Mouse (Mus musculus): ENCODE data around the gene Ubqln4. TPM values are rescaled to one million over a fixed set of nuclear protein-coding genes. Genes with fewer than 3 reads are reported as not detected.

Ubqln4 gene
- polyA plus RNA-seq, 1 experiment from 2014 or later = 18.4 TPM

DNA sequence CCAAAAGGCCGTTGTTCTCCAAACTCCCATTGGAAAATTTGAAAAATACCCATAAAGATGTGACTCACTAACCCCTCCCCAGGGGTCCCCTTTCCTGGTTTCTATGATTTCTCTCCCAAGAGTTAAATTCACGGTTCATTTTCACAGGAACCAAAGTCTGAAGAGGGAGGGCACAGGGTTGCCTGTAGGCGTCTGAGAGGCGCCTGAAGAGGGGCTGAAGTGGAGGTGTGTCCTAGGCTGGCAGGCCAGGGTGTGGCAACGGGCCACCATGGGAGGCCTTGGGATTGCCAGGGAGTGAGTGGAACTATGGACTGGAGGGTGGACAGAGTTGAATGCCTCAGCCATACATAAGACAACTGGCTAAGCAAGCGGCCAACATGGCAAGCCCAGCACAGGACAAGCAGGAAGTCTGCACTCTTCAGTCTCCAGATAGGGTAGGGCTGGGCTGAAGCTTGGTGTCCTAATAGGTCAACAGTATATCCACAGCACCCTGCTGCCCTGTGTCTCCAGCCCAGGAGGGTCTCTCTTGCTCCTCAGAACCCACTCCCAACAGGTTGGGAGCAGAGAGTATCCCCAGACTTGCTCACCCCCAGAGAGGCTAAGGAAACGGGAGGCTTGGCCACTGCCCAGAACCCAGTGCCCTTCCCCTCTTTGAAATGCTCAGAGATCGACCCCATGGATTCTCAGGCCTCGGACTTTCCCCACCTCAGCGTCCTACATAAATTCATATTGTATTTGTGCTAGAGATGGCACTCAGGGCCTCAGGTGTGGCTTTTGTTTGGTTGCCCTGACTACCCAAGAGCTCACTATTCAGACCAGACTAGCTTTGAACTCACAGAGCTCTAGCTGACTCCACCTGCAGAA is 39.1 kb upstream of the Ubqln4 start:
- Histone ChIP-seq H3K4me1 (ENCODE audit: insufficient read depth, low read depth, low read length) (peaks cover 27% of the 10 kb centered on the region), H3K27me3 (replicated peaks; ENCODE audit: insufficient read depth, low read length) (no peaks in the 10 kb centered on the region), H3K36me3 (ENCODE audit: insufficient read depth, low read length) (no peaks in the 10 kb centered on the region), H3K9ac (replicated peaks; ENCODE audit: low read depth) (no peak overlapping the region), H3K27ac (ENCODE audit: low read length) (peak overlapping the region; percentile 65; the same call in 1 of the 2 replicates), H3K4me2 (replicated peaks; ENCODE audit: low read depth, low read length) (no peak overlapping the region), H3K4me3 (ENCODE audit: low read depth, low read length) (no peak overlapping the region), H3K9me3 (ENCODE audit: low read length) (no peaks in the 10 kb centered on the region)
- DNase-seq (ENCODE audit: low spot score) (peak; percentile 79), ATAC-seq (peak; percentile 16)
- 58% methylated on average over 10 of the region's 10 CpGs for WGBS
- TF ChIP-seq CTCF (IDR thresholded peaks at IDR 0.05) = no peak
- peak; percentile 47; the same call in 1 of the 2 replicates for TF ChIP-seq EP300 (IDR thresholded peaks at IDR 0.05)

DNA sequence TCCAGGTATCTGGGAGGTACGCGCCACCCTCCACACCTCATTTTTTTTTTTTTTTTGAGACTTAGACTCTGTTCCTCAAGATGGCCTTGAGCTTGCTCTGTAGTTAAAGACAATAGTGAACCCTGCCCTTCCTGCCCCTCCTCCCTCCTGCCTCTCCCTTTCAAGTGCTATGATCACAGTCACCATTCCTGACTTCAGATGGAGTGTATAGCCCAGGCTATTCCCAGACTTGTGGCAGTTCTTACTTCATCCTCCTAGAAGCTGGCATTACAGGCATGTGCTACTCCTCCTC is 38.5 kb upstream of the Ubqln4 start:
- Histone ChIP-seq H3K4me3 (ENCODE audit: low read depth, low read length) (no peak overlapping the region), H3K4me1 (ENCODE audit: insufficient read depth, low read depth, low read length) (peaks cover 24% of the 10 kb centered on the region), H3K27me3 (replicated peaks; ENCODE audit: insufficient read depth, low read length) (no peaks in the 10 kb centered on the region), H3K36me3 (ENCODE audit: insufficient read depth, low read length) (no peaks in the 10 kb centered on the region), H3K9ac (replicated peaks; ENCODE audit: low read depth) (no peak overlapping the region), H3K4me2 (replicated peaks; ENCODE audit: low read depth, low read length) (no peak overlapping the region), H3K9me3 (ENCODE audit: low read length) (no peaks in the 10 kb centered on the region), H3K27ac (ENCODE audit: low read length) (no peak overlapping the region)
- no peak for TF ChIP-seq EP300 (IDR thresholded peaks at IDR 0.05)
- TF ChIP-seq CTCF (IDR thresholded peaks at IDR 0.05) = no peak
- WGBS = 97% methylated on average over 2 of the region's 2 CpGs
- ATAC-seq (no peak), DNase-seq (ENCODE audit: low spot score) (no peak)

DNA sequence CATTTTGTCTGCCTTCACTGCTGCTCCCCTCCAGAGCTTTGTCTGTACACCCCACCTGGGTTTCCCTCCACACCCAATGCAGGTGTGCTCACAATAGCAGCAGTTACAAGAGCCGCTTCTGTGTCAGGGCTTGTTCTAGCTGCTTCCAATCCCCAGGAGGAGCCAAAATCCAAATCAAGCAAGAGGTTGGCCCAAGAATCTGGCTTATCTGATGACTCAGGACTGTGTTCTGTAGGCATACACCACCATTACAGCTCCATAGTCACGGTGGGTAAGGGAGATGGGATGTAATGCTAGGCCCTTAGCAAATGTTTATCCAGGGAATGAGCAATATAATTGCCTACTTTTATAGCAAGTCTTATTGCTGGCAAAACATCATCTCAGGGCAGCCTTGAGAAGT is 37.2 kb upstream of the Ubqln4 start:
- Histone ChIP-seq H3K27me3 (replicated peaks; ENCODE audit: insufficient read depth, low read length) (no peaks in the 10 kb centered on the region), H3K4me3 (ENCODE audit: low read depth, low read length) (no peak overlapping the region), H3K9me3 (ENCODE audit: low read length) (no peaks in the 10 kb centered on the region), H3K9ac (replicated peaks; ENCODE audit: low read depth) (no peak overlapping the region), H3K27ac (ENCODE audit: low read length) (no peak overlapping the region), H3K36me3 (ENCODE audit: insufficient read depth, low read length) (no peaks in the 10 kb centered on the region), H3K4me1 (ENCODE audit: insufficient read depth, low read depth, low read length) (peaks cover 21% of the 10 kb centered on the region), H3K4me2 (replicated peaks; ENCODE audit: low read depth, low read length) (no peak overlapping the region)
- no peak for ATAC-seq
- no peak for DNase-seq (ENCODE audit: low spot score)
- WGBS = 83% methylated on average over 2 of the region's 2 CpGs
- no peak for TF ChIP-seq CTCF (IDR thresholded peaks at IDR 0.05)
- no peak for TF ChIP-seq EP300 (IDR thresholded peaks at IDR 0.05)

DNA sequence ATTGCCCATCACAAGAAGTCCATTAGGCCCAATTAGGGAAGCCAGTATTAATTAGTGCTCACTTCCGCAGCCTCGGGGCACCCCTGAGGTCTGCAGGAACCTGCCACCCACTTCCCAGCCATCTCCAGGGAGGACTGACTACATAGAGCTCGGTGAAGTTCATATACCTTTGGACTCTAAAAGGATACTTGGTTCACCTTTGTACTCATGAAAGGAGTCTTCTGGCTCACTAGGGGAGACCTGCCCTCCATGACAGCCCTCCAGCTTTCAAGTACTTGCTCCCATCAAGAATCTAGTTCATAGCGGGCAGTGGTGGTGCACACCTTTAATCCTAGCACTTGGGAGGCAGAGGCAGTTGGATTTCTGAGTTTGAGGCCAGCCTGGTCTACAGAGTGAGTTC is 35.1 kb upstream of the Ubqln4 start:
- H3K27me3 ChIP-seq (replicated peaks; ENCODE audit: insufficient read depth, low read length) = no peaks in the 10 kb centered on the region
- no peaks in the 10 kb centered on the region for H3K36me3 ChIP-seq (ENCODE audit: insufficient read depth, low read length)
- peaks cover 13% of the 10 kb centered on the region for H3K4me1 ChIP-seq (ENCODE audit: insufficient read depth, low read depth, low read length)
- WGBS = 91% methylated on average over 4 of the region's 4 CpGs
- no peaks in the 10 kb centered on the region for H3K9me3 ChIP-seq (ENCODE audit: low read length)
- DNase-seq (ENCODE audit: low spot score) (no peak), ATAC-seq (no peak)
- no peak overlapping the region for H3K4me3 ChIP-seq (ENCODE audit: low read depth, low read length)
- no peak overlapping the region for H3K4me2 ChIP-seq (replicated peaks; ENCODE audit: low read depth, low read length)
- H3K27ac ChIP-seq (ENCODE audit: low read length) = no peak overlapping the region
- TF ChIP-seq EP300 (IDR thresholded peaks at IDR 0.05) = no peak
- no peak for TF ChIP-seq CTCF (IDR thresholded peaks at IDR 0.05)
- no peak overlapping the region for H3K9ac ChIP-seq (replicated peaks; ENCODE audit: low read depth)

GRCm38 (mm10) chr3:88520078-88520477 is 33.5 kb upstream of the Ubqln4 start:
- Histone ChIP-seq H3K9me3 (ENCODE audit: low read length) (no peaks in the 10 kb centered on the region), H3K36me3 (ENCODE audit: insufficient read depth, low read length) (no peaks in the 10 kb centered on the region), H3K27ac (ENCODE audit: low read length) (no peak overlapping the region), H3K4me3 (ENCODE audit: low read depth, low read length) (no peak overlapping the region), H3K4me2 (replicated peaks; ENCODE audit: low read depth, low read length) (no peak overlapping the region), H3K4me1 (ENCODE audit: insufficient read depth, low read depth, low read length) (no peaks in the 10 kb centered on the region; the same call in 1 of the 2 replicates), H3K27me3 (replicated peaks; ENCODE audit: insufficient read depth, low read length) (no peaks in the 10 kb centered on the region), H3K9ac (replicated peaks; ENCODE audit: low read depth) (no peak overlapping the region)
- WGBS = 70% methylated on average over 2 of the region's 2 CpGs
- TF ChIP-seq CTCF (IDR thresholded peaks at IDR 0.05) (no peak), EP300 (IDR thresholded peaks at IDR 0.05) (no peak)
- no peak for DNase-seq (ENCODE audit: low spot score)
- no peak for ATAC-seq

DNA sequence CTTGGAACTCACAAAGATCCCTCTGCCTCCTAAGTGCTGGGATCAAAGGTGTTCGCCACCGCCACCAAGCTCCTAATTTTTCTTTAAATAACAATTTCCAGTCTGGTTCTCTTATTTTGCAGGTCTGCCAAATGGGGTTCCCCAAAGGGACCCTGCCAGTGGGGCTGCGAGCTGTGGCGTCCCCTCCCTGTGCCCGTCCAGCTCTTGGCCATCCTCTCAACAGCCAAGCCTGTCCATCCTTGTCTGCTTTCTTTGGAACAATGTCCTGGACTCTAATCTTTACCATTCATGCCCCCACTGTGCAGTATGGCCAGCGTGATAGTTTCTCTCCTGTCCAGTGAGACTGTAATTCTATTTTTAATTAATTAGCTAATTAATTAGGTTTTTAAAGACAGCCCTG is 32.4 kb upstream of the Ubqln4 start:
- no peaks in the 10 kb centered on the region for H3K4me1 ChIP-seq (ENCODE audit: insufficient read depth, low read depth, low read length)
- H3K4me2 ChIP-seq (replicated peaks; ENCODE audit: low read depth, low read length) = no peak overlapping the region
- no peak overlapping the region for H3K27ac ChIP-seq (ENCODE audit: low read length)
- no peak overlapping the region for H3K4me3 ChIP-seq (ENCODE audit: low read depth, low read length)
- no peak for DNase-seq (ENCODE audit: low spot score)
- no peak for ATAC-seq
- no peak for TF ChIP-seq EP300 (IDR thresholded peaks at IDR 0.05)
- TF ChIP-seq CTCF (IDR thresholded peaks at IDR 0.05) = no peak
- no peaks in the 10 kb centered on the region for H3K27me3 ChIP-seq (replicated peaks; ENCODE audit: insufficient read depth, low read length)
- 91% methylated on average over 6 of the region's 6 CpGs for WGBS
- no peaks in the 10 kb centered on the region for H3K36me3 ChIP-seq (ENCODE audit: insufficient read depth, low read length)
- H3K9ac ChIP-seq (replicated peaks; ENCODE audit: low read depth) = no peak overlapping the region
- no peaks in the 10 kb centered on the region for H3K9me3 ChIP-seq (ENCODE audit: low read length)

All from lung, postnatal 0 days (tissue).